Mouse (Mus musculus) forebrain, embryonic 15.5 days (tissue): Measurements from ENCODE around the gene Gstk1. TPM values are rescaled to one million over a fixed set of nuclear protein-coding genes. Genes with fewer than 3 reads are reported as not detected.

Experiments
- ATAC-seq: fragments of 200-750 bp; cut with Nextera tagmentation; replicated peaks from 2 replicates; pipeline ENCODE4 v1.8.0; 2017; ENCODE audit warnings: mild to moderate bottlenecking, moderate TSS enrichment, moderate library complexity
- H3K27ac ChIP-seq: fragments of 300-500 bp; sonication (generic); replicated peaks from 2 replicates; pipeline ENCODE4 v1.5.1; 2015; ENCODE audit warnings: mild to moderate bottlenecking, inconsistent platforms
- H3K27me3 ChIP-seq: fragments of 300-500 bp; sonication (generic); 2 replicates; pipeline ENCODE4 v1.6.1; 2015; ENCODE audit warnings: inconsistent platforms
- H3K36me3 ChIP-seq: fragments of 300-500 bp; sonication (generic); 2 replicates; pipeline ENCODE4 v1.6.1; 2015; ENCODE audit warnings: mild to moderate bottlenecking, inconsistent platforms
- H3K4me1 ChIP-seq: fragments of 300-500 bp; sonication (generic); 2 replicates; pipeline ENCODE4 v1.6.1; 2015; ENCODE audit warnings: inconsistent platforms
- H3K4me2 ChIP-seq: fragments of 300-500 bp; sonication (generic); replicated peaks from 2 replicates; pipeline ENCODE4 v1.6.1; 2015; ENCODE audit warnings: mild to moderate bottlenecking, inconsistent platforms
- H3K4me3 ChIP-seq: fragments of 300-500 bp; sonication (generic); 2 replicates; pipeline ENCODE4 v1.5.1; 2015; ENCODE audit warnings: mild to moderate bottlenecking, inconsistent platforms
- H3K9ac ChIP-seq: fragments of 300-500 bp; sonication (generic); replicated peaks from 2 replicates; pipeline ENCODE4 v1.6.1; 2015; ENCODE audit warnings: mild to moderate bottlenecking, inconsistent platforms
- H3K9me3 ChIP-seq: fragments of 300-500 bp; sonication (generic); 2 replicates; pipeline ENCODE4 v1.6.1; 2016; ENCODE audit warnings: inconsistent platforms
- WGBS: fragments of 180-500 bp; shearing (Covaris S2); methylation state at CpG from one replicate; pipeline ENCODE4 v1.1.7; 2015; ENCODE audit warnings: mixed read lengths; 5-methylcytosine and 5-hydroxymethylcytosine counted together
- polyA plus RNA-seq: library from polyadenylated mRNA; unstranded; fragments of >200 nt; fragmentation: Nextera tagmentation; extraction: Ambion mirVana; gene quantifications from 2 replicates; pipeline ENCODE4 v1.2.1, GENCODE M21; 2015

Gstk1 gene
- polyA plus RNA-seq, 1 experiment from 2014 or later: 12.0 TPM

GRCm38 (mm10) chr6:42247173-42247572 is 1.4 kb downstream of the Gstk1 start:
- H3K4me2 ChIP-seq: peak overlapping the region; percentile 9; the same call in 1 of the 2 replicates
- no peaks in the 10 kb centered on the region for H3K27me3 ChIP-seq
- no peaks in the 10 kb centered on the region for H3K36me3 ChIP-seq
- no peaks in the 10 kb centered on the region for H3K9me3 ChIP-seq
- peak overlapping the region; percentile 15 for H3K4me3 ChIP-seq
- H3K27ac ChIP-seq: no peak overlapping the region; the same call in 1 of the 2 replicates
- no peak for ATAC-seq
- WGBS: 8% methylated on average over 8 of the region's 8 CpGs
- peaks cover 8% of the 10 kb centered on the region; the same call in 1 of the 2 replicates for H3K4me1 ChIP-seq
- no peak overlapping the region for H3K9ac ChIP-seq

GRCm38 (mm10) chr6:42247981-42248380 is 2.2 kb downstream of the Gstk1 start:
- peak; percentile 47; the same call in 1 of the 2 replicates for ATAC-seq
- H3K27ac ChIP-seq: no peak overlapping the region
- no peak overlapping the region for H3K4me3 ChIP-seq
- H3K4me2 ChIP-seq: peak overlapping the region; percentile 9; the same call in 1 of the 2 replicates
- no peaks in the 10 kb centered on the region for H3K9me3 ChIP-seq
- WGBS: 60% methylated on average over 1 of the region's 1 CpGs
- H3K27me3 ChIP-seq: no peaks in the 10 kb centered on the region
- no peaks in the 10 kb centered on the region for H3K36me3 ChIP-seq
- H3K4me1 ChIP-seq: peaks cover 9% of the 10 kb centered on the region
- H3K9ac ChIP-seq: no peak overlapping the region

GRCm38 (mm10) chr6:42251791-42252190 is 6.1 kb downstream of the Gstk1 start:
- 83% methylated on average over 4 of the region's 4 CpGs for WGBS
- no peaks in the 10 kb centered on the region for H3K27me3 ChIP-seq
- no peak overlapping the region for H3K9ac ChIP-seq
- ATAC-seq: no peak
- H3K36me3 ChIP-seq: no peaks in the 10 kb centered on the region
- no peak overlapping the region for H3K27ac ChIP-seq
- peaks cover 4% of the 10 kb centered on the region for H3K4me1 ChIP-seq
- no peaks in the 10 kb centered on the region for H3K9me3 ChIP-seq
- no peak overlapping the region for H3K4me2 ChIP-seq
- H3K4me3 ChIP-seq: no peak overlapping the region

DNA sequence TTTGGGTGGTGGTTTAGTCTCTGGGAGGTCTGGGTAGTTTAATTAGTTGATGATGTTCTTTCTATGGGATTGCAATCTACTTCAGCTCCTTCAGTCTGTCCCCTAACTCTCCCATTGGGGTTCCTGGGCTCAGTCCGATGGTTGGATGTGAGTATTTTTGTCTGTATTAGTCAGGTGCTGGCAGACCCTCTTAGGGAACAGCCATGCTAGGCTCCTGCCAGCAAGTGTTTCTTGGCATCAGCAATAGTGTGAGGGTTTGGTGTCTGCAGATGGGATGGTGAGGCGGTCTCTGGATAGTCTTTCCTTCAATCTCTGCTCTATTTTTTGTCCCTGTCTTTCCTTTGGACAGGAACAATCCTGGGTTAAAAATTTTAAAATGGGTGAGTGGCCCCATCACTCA is 7.4 kb downstream of the Gstk1 start:
- no peak overlapping the region for H3K4me3 ChIP-seq
- H3K9ac ChIP-seq: no peak overlapping the region
- 71% methylated on average over 2 of the region's 2 CpGs for WGBS
- no peak overlapping the region for H3K4me2 ChIP-seq
- H3K27me3 ChIP-seq: no peaks in the 10 kb centered on the region
- H3K36me3 ChIP-seq: no peaks in the 10 kb centered on the region
- no peak overlapping the region for H3K27ac ChIP-seq
- peaks cover 4% of the 10 kb centered on the region for H3K4me1 ChIP-seq
- H3K9me3 ChIP-seq: no peaks in the 10 kb centered on the region
- peak; percentile 71 for ATAC-seq

DNA sequence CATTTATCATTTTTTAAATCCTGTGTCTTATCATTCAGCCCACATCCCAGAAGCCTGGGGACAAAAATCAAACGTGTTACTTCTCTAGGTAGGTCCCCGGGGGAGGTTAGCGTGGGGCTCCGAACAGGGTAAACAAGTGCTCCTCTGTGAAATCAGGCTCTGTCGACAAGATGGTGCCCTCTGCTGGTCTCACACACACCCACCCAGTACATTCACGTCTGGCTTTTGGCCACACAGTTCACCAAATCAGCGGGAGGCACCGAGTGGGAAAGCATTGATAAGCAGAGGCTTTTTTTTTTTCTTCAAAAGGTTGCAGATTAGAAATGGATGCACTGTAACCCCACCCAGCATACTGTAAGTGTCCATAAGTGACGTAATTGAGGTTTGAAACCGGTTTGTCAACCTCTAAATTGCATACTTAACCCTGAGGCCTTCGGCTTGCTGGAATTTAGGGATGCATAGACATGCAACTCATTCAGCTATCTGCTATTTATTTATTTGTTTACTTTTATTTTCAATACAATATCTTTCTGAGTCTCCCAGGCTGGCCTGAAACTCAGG is 11.6 kb downstream of the Gstk1 start:
- H3K27ac ChIP-seq: no peak overlapping the region
- ATAC-seq: peak; percentile 67

GRCm38 (mm10) chr6:42260430-42260829 is 14.7 kb downstream of the Gstk1 start:
- Histone ChIP-seq H3K9ac (no peak overlapping the region), H3K36me3 (no peaks in the 10 kb centered on the region), H3K27me3 (no peaks in the 10 kb centered on the region), H3K4me1 (no peaks in the 10 kb centered on the region), H3K27ac (no peak overlapping the region), H3K9me3 (no peaks in the 10 kb centered on the region), H3K4me3 (no peak overlapping the region), H3K4me2 (no peak overlapping the region)
- no peak for ATAC-seq
- WGBS: 72% methylated on average over 6 of the region's 6 CpGs

More for the DNA sequence above, 11.6 kb downstream of the Gstk1 start:
- WGBS: 18% methylated on average over 11 of the region's 11 CpGs
- Histone ChIP-seq H3K4me3 (no peak overlapping the region), H3K36me3 (no peaks in the 10 kb centered on the region), H3K9me3 (no peaks in the 10 kb centered on the region), H3K9ac (no peak overlapping the region), H3K4me2 (no peak overlapping the region), H3K4me1 (peaks cover 4% of the 10 kb centered on the region), H3K27me3 (no peaks in the 10 kb centered on the region)

DNA sequence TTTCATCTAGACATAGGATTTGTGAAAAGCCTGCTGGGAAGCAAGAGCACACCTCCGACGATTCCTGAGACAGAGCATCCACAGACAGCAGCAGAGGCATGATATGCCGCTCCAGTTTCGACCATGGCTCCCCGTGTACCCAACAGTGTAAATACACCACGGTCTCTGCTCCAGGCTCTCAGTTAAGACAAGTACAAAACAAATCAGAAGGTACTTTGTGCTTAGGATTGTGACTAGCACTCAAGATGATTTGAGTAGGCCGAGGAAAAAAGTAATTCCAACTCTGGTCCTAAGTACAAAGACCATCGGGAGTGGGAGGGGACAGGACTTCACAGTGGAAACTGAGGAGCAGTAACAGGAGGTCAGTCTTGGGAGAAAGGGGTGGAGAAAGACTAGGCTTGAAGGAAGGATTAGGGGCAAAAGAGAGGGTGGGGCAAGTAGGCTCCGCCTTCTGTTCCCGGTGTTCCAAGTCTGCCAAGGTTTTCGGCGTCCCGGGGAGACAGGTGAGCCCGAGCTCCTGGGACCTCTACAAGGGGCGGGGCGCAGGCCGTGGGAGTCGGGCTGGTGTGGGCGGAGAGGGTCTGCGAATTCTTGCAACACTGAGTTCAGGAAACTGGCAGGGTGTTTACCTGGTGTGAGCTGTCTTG is 15.9 kb downstream of the Gstk1 start, which contains the start of gene Tmem139:
Gene Tmem139 (plus strand): TSS at position 447 of the 647 bp plus-strand sequence.
- Histone ChIP-seq H3K4me2 (no peak within 1 kb of the TSS), H3K9me3 (no peaks in the 10 kb centered on the region), H3K4me1 (peaks cover 8% of the 10 kb centered on the region), H3K4me3 (no peak within 1 kb of the TSS), H3K27me3 (no peaks in the 10 kb centered on the region), H3K9ac (no peak within 1 kb of the TSS), H3K27ac (no peak within 1 kb of the TSS), H3K36me3 (no peaks in the 10 kb centered on the region)
- WGBS: 17% methylated on average over 20 of the region's 20 CpGs
- ATAC-seq: no peak

DNA sequence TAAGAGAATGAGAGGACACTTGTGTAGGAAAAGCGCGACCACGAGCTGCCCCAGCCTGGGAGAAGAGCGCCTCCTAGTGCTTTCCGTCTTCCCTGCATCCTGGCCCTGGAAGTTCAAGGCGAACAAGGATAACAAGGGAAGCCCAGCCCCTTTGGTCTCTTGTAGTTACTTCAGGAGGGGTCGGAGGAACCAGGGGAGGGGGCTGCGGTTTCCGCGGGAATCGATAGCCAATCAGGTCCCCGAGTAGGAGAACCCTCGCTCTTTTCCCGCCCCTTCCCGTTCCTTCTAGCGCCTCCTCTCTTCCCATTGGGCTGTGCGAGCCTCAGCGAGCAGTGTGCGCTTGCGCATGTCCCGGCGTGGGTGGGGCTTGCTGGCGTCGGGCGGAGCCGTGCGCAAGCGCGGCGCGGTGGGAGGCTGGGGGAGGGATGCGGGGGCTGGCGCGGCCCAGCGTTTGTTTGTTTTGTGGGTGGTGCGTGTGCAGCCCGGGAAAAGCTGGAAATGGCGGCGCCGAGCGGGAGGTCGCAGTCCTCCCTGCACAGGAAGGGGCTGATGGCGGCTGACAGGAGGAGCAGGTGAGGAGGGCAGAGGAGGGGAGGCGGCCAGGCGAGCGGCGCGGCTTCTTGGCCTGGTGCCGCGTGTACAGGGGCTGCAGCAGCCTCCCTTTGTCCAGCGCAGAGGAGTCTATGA is 19.0 kb downstream of the Gstk1 start, which contains the start of gene Casp2:
Gene Casp2 (plus strand): TSS at position 360 of the 687 bp plus-strand sequence.
- WGBS: under 1% methylated on average over 46 of the region's 51 CpGs

DNA sequence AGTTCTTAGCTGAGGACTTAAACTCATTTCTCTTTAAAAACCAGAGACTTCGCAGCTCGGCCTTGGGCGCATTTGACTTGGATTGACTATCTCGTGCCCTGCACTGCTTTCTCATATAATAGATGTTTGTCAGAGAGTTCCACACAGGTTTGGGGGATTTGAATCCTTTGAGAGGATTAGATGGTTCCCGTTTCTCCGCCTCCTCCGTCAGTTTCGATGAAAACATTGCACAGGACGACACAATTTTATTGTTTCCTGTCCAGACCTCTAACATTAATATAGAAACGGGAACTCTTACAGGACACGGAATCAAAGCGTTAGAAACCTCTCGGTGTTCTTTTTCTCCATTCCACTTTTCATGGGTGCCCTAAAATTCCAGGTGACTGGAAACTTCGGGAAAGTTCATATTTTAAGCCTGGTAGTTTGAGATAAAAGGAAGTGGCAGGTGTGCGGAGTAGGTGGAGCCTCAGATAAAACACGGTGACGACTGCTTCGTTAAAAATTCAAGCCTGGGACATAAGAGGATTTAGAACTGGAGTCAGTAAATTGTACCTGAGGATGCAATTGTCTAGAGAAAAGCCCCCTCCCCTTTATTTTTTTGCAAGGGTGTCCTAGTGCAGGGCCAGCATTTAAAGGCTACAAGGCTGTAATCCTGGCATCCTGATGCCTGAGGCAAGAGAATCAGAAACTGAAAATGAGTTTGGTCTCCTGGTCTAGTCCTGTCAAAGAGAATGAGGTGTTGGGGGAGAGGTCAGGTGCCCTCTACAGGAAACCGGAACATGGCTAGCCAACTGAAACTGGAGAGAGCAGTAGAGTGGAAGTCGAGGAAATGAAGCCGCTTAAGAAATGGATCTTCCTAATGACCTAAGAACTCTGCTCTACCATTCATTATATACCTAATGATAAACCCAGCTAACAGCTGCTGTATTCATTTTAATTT is 19.9 kb downstream of the Gstk1 start:
- H3K36me3 ChIP-seq: peaks cover 34% of the 10 kb centered on the region
- peak overlapping the region; percentile 87 for H3K27ac ChIP-seq
- WGBS: under 1% methylated on average over 21 of the region's 21 CpGs
- peaks cover 20% of the 10 kb centered on the region for H3K4me1 ChIP-seq
- ATAC-seq: no peak
- H3K27me3 ChIP-seq: no peaks in the 10 kb centered on the region
- no peaks in the 10 kb centered on the region for H3K9me3 ChIP-seq
- peak overlapping the region; percentile 68 for H3K4me3 ChIP-seq
- H3K4me2 ChIP-seq: peak overlapping the region; percentile 87
- H3K9ac ChIP-seq: peak overlapping the region; percentile 83

More for the DNA sequence above, 19.0 kb downstream of the Gstk1 start, which contains the start of gene Casp2:
- Histone ChIP-seq H3K27ac (peak within 1 kb of the TSS; percentile 87), H3K9ac (peak within 1 kb of the TSS; percentile 83), H3K9me3 (no peaks in the 10 kb centered on the region), H3K4me2 (peak within 1 kb of the TSS; percentile 87), H3K4me3 (peak within 1 kb of the TSS; percentile 68), H3K4me1 (peaks cover 20% of the 10 kb centered on the region), H3K27me3 (no peaks in the 10 kb centered on the region), H3K36me3 (peaks cover 26% of the 10 kb centered on the region)
- ATAC-seq: peak; percentile 99

DNA sequence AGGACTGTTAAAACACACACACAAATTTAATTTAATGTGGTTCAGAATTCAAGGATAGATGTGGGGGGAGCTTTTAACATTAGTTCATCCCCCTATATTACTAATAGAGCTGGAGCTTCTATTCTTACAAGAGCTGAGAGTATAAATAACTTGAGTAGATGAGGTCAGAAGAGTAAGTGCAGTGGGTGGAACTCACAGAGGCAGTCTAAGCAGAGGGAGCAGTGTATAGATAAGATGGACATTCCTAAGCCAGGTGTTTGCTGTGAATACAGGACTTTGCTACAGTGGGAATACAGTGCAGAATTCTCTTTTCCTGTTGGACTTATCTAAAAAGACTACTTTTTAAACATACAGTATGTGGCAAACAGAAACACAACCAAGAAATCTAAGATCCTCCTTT is 25.1 kb downstream of the Gstk1 start:
- H3K4me1 ChIP-seq: peaks cover 20% of the 10 kb centered on the region
- no peaks in the 10 kb centered on the region for H3K27me3 ChIP-seq
- H3K27ac ChIP-seq: no peak overlapping the region
- no peak overlapping the region for H3K9ac ChIP-seq
- H3K36me3 ChIP-seq: peaks cover 79% of the 10 kb centered on the region
- no peaks in the 10 kb centered on the region for H3K9me3 ChIP-seq
- no peak overlapping the region for H3K4me2 ChIP-seq
- no peak for ATAC-seq
- no peak overlapping the region for H3K4me3 ChIP-seq

GRCm38 (mm10) chr6:42276151-42276550 is 30.4 kb downstream of the Gstk1 start:
- Histone ChIP-seq H3K27ac (no peak overlapping the region), H3K9ac (no peak overlapping the region), H3K4me3 (no peak overlapping the region), H3K27me3 (no peaks in the 10 kb centered on the region), H3K4me1 (no peaks in the 10 kb centered on the region), H3K9me3 (no peaks in the 10 kb centered on the region), H3K4me2 (no peak overlapping the region), H3K36me3 (peaks cover 87% of the 10 kb centered on the region)
- no peak for ATAC-seq
- WGBS: 28% methylated on average over 2 of the region's 2 CpGs
